Mouse (Mus musculus) spleen, embryonic (tissue): ENCODE measurements around the gene Rasgrp3.
"Not testable (repeated sequence)": the region's sequence is repeated elsewhere in the genome, so short reads cannot be mapped to it uniquely, and the experiment has no call there.

Experiments
- CTCF ChIA-PET: fragments of 350-600 bp; sonication (Branson Sonifier 250); formaldehyde crosslinking; loops from one replicate; lab custom pipeline; 2022; lab: Charles Lee

Rasgrp3 gene

GRCm38 (mm10) chr17:75460621-75461020, 24.9 kb downstream of the Rasgrp3 start:
- CTCF ChIA-PET = interaction anchor here (0.6 to 1.0 kb wide), 3 partner anchors 15 to 91 kb away, joined by 3 to 7 read pairs (median 5); no protein-coding TSS in a partner anchor

GRCm38 (mm10) chr17:75461771-75462170, 26.1 kb downstream of the Rasgrp3 start:
- CTCF ChIA-PET = no interaction called here

DNA sequence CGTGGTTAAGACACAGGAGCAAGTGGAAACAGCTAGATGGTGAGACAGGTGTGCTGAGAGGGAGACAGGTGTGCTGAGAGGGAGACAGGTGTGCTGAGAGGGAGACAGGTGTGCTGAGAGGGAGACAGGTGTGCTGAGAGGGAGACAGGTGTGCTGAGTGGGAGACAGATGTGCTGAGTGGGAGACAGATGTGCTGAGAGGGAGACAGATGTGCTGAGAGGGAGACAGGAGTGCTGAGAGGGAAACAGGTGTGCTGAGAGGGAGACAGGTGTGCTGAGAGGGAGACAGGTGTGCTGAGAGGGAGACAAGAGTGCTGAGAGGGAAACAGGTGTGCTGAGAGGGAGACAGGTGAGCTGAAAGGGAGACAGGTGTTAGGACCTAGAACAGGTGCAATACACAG, 27.5 kb downstream of the Rasgrp3 start:
- CTCF ChIA-PET = not testable (repeated sequence)

- CTCF ChIA-PET = no interaction called here
Measured at GRCm38 (mm10) chr17:75463645-75464044, 27.9 kb downstream of the Rasgrp3 start.

GRCm38 (mm10) chr17:75464331-75464982, 28.8 kb downstream of the Rasgrp3 start:
- CTCF ChIA-PET = no interaction called here

GRCm38 (mm10) chr17:75464983-75465634, 29.4 kb downstream of the Rasgrp3 start:
- CTCF ChIA-PET = no interaction called here

DNA sequence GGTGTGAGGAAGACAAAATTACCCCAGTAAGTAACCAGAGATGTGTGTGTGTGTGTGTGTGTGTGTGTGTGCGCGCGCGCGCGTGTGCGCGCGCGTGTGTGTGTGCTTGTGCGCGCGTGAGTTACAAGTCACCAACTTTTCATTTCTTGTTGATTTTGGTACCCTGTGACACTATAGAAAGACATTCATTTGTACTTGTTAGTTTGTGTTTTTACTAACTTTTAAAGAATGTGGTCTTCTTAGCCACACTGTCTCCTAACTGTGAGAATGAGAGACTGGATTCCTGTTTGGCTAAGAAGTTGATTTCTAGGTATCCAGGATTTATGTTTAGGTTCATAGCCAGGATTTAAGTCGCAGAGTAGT, 29.9 kb downstream of the Rasgrp3 start:
- CTCF ChIA-PET = no interaction called here

- CTCF ChIA-PET = interaction anchor here (1.3 kb wide), 1 partner anchor 31 kb away, joined by 3 read pairs; the partner anchor contains the start of gene Rasgrp3
Measured at GRCm38 (mm10) chr17:75466948-75467347, 31.3 kb downstream of the Rasgrp3 start.

- CTCF ChIA-PET = interaction anchor here (1.0 to 1.3 kb wide), 2 partner anchors 9 to 32 kb away, joined by 3 read pairs; partner anchors contain the start of gene Rasgrp3
Measured at GRCm38 (mm10) chr17:75467526-75467925, 31.8 kb downstream of the Rasgrp3 start.

GRCm38 (mm10) chr17:75468479-75469114, 32.9 kb downstream of the Rasgrp3 start:
- CTCF ChIA-PET = interaction anchor here (1.0 kb wide), 1 partner anchor 8 kb away, joined by 3 read pairs; no protein-coding TSS in a partner anchor

DNA sequence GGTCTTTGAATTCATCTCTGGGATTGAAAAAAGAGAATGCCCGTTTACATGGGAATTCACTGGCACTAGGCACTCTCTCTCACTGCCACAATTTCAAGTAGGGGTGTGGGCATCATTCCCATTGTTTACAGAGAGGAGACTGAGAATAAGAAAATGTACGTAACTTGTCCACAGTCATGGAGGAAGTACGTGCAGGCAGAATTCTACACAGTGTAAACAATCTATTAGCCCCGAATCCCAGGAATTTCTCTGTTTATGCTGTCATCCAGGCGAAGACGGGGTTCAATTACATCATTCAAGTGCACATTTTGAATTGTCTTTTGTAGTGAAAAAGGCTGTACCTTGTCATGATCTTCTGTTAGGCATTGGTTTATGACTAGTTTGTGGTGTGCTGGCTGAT, 34.6 kb downstream of the Rasgrp3 start:
- CTCF ChIA-PET = no interaction called here

- CTCF ChIA-PET = no interaction called here
Measured at GRCm38 (mm10) chr17:75470885-75471610, 35.4 kb downstream of the Rasgrp3 start.

- CTCF ChIA-PET = no interaction called here
Measured at GRCm38 (mm10) chr17:75471644-75472253, 36.1 kb downstream of the Rasgrp3 start.

DNA sequence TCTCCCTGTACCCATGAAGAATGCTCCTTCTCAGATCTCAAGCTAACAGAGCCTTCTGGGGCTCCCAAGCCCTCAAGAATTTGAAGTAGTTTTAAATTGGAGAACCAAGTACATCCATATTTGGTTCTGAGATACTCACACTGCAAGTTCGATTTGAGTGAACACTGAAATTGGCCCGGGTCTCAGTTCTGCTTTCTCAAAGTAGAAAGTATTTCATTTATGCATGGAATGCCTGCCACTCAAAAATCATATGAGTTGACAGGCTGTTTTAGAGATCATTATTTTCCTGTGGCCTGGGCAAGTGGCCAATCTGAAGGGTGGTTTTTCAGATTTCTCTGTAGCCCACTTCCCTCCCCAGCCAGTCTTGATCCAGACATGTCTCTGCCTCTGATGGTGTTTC, 36.7 kb downstream of the Rasgrp3 start:
- CTCF ChIA-PET = no interaction called here

DNA sequence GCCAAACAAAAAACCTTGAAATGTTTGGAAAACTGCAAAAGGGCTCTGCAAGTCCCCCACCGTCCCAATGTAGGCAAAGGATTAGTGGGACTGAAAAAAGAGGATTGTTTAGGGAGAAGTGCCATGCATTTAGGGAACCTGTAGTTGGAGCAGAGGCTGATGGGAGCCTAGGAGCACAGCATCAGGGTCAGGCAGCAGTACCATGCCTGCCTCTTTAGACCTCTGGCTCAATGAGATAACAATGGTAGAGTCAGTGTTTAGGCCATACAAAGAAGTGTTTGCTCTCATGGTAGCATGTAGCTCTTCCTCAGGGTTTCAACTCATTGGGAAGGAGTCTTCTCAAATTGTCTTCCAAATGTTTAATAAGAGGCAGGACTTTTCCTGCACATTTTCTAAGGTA, 40.3 kb downstream of the Rasgrp3 start:
- CTCF ChIA-PET = interaction anchor here (1.0 kb wide), 1 partner anchor 8 kb away, joined by 3 read pairs; no protein-coding TSS in a partner anchor

DNA sequence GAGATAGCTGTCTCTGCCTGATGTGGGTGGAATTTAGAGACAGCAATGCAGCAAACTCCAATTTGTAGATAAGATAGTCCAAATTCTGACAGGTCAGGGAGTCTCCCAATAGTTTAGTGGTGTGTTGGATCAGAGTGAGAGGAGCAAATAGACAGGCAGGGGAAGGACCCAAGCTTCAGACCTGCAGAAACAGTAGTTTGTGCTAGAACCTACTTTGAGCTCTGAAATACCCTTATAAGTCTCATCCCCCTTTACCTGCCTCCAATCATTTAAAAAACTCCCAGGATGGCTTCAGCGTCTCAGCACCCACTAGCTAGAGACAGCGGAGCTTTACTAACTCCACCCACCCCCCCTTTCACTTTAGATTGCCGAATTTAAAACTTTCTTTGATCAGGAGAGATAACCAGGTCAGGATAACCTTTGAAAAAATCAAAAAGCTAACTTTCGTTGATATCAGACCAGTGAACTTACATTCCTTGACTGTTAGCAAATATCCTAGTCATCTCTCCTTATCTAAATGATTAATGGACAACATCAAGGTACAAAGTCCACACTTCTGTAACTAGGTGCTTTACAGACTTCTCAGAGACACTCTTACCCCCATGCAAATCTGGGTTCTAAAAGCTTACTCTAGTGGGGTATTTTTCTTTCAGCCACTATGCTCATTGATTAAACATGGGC, 41.2 kb downstream of the Rasgrp3 start:
- CTCF ChIA-PET = interaction anchor here (1.0 kb wide), 1 partner anchor 9 kb away, joined by 3 read pairs; no protein-coding TSS in a partner anchor

DNA sequence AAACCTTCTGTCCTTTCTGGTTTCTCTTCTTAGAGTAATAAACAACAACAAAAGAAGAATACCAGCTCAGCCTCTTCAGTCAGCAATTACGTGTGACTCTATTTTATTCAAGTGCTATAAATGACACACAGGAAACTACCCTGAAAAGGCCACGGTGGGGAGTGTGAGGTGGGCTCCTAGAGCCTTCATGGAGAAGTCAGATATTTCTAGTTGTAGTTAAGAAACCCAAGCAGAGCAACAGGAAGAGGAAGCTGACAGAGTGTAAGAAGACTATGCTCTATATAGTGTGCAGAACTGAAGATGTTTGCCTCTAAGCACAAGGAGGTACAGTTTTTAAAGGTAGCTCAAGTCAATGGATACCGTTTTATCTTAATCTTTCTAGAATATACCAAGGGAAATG, 42.0 kb downstream of the Rasgrp3 start:
- CTCF ChIA-PET = interaction anchor here (1.0 kb wide), 1 partner anchor 59 kb away, joined by 3 read pairs; no protein-coding TSS in a partner anchor

- CTCF ChIA-PET = no interaction called here
Measured at GRCm38 (mm10) chr17:75478836-75479235, 43.1 kb downstream of the Rasgrp3 start.

- CTCF ChIA-PET = no interaction called here
Measured at GRCm38 (mm10) chr17:75479663-75480062, 44.0 kb downstream of the Rasgrp3 start.

DNA sequence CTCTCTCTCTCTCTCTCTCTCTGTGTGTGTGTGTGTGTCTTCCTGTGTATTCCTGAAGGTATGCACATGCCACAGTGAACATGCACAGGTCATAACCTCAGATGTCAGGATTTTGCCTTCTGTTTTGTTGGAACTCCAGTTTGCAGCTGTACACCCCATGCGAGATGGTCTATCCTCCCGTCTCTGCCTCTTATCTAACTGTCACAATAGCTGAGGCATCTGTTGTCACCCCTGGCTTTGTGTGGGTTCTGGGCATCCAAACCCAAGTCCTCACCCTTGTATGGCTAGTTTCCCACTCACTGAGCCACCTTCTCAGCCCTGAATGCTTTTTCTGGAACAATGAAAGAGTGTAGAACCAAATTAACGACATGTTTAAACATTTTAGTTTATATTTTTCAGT, 44.7 kb downstream of the Rasgrp3 start:
- CTCF ChIA-PET = no interaction called here

GRCm38 (mm10) chr17:75486205-75486604, 50.5 kb downstream of the Rasgrp3 start:
- CTCF ChIA-PET = interaction anchor here (0.6 to 0.7 kb wide), 2 partner anchors 10 to 61 kb away, joined by 5 to 6 read pairs; no protein-coding TSS in a partner anchor
